Mouse (Mus musculus) 3134 (cell line): Measurements from ENCODE around the gene Prkn.

Experiments used
- DNase-seq: peaks from one replicate; pipeline ENCODE4 v3.0.0-alpha.2; 2011; ENCODE audit warnings: low spot score; ENCODE audit not compliant: insufficient read length; ENCODE audit errors: extremely low read depth

Gene Prkn

DNA sequence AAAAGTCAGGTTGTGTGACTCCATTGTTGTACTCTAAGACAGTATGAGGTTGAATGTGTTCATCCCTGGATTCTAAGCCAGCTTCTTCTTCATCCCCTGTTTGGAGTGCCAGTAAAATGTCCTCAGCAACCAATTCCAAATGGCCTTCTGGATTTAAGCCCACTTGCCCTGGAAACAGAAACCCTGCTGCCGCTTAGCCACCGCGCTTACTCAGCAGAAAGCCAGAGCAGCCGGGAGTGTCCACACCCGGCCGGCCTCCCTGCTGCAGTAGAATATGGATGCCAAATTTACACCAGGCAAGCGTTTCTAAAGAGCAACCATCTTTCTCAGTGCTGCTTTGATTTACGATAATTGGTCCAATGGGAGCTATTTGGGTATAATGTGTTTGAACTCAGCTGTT lies 420.5 kb downstream of the Prkn start:
- DNase-seq, result no peak

DNA sequence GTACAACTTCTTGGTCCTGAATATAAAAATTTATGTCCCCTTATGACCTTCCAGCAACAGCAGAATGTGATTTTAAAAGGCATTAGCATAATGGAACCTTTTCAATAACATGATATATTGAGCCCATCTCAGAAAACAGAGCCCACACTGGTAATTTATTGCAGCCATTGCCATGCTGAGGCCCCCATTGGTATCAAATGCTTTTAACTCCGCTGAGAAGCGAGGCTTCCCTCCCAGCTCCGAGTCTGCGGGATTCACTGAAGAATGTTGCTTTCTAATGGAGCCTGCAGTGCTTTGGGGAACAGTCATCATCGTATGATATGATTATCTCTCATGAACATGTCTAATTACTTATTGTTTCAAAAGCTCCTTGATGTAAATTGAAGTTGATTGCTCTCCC lies 421.5 kb downstream of the Prkn start:
- no peak for DNase-seq

DNA sequence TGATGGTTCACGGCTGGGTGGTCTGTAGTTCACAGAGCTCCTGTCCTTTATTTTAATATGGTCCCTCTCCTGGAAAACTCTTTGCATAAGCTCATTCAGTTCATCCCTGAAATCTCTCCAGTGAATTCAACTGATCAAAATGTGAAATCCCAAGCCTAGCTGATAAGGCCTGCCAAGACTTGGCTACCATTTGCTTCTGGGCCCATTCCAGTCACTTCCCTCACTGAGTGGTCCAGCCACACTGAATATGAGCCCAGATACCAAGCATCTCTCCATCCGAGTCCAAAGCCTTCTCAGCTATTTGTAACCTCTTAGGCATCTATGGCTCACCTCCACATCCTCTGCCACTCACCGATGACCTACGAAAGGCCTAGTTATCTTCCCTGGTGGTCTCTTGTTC lies 427.8 kb downstream of the Prkn start:
- DNase-seq, result no peak

DNA sequence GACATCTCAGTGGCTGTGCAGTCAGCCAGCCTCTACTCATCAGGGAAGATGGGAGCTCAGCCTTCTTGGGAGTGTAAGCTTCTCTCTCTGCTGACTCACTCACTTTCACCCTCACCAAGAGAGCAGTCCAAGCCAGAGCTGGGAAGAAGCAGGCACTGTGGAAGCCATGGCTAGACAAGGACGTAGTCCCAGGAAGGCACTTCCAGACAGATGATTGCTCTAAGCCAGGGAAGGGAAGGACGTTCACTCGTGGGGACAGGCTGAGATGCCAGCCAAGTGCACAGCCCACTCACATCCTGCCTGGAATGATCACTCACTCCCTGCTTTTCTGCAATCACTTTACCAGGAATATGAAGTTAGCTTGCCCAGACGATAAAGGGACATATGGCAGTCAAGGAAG lies 430.0 kb downstream of the Prkn start:
- no peak for DNase-seq

DNA sequence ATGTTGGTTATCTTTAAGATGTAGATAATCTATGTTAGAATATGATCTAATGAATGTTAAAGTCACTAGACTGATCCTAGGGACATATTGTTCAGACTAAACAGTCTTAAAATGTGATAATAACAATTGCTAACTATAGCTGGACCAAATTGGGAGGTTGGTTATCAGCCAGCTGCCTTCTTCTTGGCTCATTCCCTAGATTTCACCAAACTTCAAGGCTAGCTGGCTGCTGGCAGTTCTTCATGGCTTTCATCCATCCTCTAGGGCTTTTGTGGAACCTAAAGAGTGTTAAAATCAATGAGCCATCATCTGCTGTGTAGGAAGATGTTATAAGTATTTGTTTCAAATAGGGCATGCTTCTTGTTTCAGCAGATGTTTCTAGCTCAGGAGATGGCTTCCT lies 431.7 kb downstream of the Prkn start:
- DNase-seq, result no peak

DNA sequence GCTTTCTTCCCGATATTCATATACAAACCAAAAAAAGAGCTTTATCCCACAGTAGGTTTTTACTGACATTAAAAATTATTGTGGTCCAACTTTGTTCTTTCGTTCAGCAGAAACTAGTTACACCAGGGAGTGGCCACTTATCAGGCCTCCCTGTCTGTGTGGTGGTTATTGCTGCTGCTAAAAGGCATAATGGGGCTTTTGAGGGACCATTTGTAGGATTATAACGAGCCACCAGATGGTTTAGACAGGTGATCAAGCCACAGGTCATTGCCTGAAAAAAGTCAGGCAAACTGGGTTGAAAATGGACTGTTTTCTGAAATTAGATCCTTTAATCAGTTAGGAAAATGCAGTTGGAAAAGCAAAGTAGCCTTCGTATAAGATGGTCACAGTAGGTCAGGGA lies 444.1 kb downstream of the Prkn start:
- no peak for DNase-seq

DNA sequence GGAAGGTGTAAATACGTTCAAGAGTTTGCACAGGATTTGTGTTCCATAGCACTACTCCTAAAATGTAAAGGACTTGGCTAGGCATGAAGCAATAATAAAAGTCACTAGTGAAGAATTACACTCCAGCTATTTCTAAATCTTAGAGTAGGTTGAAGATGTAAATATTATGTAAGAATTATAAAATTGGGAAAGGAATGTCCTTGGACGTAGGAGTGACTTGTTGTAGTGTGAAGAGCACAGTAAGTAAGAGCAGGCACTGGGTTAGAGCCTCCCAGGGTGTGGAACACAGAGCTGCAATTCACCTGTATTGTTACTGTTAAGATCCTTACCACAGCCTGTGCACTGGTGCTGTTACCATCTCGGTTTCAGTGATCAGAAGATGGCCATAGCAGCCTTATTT lies 450.0 kb downstream of the Prkn start:
- no peak for DNase-seq

DNA sequence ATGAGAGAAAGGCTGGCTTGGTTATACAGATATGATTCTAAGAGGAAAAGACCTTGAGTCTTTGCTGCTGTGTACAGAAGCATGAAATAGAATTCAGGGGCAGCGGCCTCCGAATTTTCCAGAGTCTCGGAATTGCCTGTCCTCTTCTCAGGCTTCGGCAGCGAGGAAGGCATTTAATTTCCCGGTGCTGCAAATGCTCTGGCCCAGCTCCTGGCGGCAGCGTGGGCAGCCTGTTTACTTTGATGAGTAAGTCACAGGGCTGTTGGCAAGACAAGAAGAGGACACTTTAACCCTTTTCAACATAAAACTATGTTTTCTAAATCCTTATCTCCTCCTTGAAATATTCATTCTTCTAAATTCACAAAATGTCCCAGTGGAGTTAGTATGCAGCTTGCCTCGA lies 462.9 kb downstream of the Prkn start:
- no peak for DNase-seq

DNA sequence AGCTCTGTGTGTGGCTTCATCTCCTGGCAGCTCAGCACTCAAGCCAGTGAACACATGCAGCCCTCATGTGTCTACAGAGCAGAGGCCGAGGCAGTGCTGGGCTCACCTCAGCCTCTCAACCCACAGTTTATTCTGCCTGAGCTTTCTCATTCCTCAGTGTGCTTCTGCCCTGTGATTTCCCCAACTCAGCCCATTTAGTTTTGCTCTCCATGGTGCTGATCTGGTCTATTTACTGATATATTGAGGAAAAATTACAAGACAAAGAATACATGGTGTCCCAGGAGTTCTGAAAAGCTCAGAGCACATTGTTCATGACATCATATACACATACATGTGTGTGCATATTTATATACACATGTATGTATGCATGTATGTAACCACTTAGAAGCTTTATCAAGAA lies 469.7 kb downstream of the Prkn start:
- no peak for DNase-seq

DNA sequence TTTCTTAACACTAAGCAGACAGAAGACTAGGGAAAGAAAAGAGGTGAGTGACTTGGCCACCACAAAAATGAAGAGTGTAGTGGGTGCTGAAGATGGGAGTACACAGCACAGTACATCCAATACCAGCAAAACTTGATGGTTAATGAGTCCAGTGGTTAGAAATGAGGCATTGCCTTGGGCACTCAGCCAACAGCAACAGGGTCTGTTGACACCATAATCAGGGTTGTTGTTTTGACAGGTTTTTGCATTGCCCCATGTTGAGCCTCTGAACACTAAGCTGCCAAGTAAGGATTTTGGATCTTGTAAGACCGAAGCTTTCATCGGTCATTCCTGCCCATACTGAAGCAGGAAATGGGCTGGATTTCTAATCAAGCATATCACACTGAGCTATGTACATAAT lies 474.0 kb downstream of the Prkn start:
- DNase-seq, result no peak

DNA sequence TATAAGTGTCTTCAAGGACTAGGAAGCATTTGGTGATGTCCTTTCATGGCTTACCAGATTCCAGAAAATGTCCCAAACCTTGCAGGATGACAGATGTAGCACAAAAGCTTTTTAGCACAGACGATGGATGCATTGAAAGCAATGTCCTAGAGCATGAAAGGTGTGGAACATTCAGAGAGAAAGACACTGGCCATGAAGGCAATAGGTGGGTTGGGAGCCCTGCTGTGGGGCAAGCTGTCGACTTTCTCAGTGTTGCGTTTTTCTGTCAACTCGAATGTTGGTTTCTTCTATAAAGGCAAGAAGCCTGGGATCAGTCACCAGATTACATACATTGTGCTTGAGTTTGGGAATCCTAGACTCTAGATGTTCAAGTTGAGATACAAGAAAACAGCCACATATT lies 475.5 kb downstream of the Prkn start:
- no peak for DNase-seq

DNA sequence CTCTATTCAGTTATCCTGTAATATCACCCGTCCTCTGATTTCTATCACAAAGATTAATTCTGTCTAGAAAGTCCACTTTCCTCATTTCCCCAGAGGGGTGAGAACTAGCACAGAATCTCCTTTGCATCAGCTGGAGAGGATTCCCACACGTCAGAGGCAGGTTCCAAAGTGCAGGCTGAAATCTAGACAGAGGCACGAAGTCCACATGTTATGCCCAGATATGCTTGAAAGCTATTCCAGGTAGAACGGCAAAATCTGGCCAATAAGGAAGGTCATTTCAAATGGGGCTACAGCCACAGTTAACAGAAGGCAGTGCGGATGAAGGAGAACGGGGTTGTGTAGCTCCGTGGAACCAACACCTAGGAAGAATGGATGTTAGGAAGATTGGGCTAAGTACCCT lies 478.8 kb downstream of the Prkn start:
- DNase-seq, result no peak

DNA sequence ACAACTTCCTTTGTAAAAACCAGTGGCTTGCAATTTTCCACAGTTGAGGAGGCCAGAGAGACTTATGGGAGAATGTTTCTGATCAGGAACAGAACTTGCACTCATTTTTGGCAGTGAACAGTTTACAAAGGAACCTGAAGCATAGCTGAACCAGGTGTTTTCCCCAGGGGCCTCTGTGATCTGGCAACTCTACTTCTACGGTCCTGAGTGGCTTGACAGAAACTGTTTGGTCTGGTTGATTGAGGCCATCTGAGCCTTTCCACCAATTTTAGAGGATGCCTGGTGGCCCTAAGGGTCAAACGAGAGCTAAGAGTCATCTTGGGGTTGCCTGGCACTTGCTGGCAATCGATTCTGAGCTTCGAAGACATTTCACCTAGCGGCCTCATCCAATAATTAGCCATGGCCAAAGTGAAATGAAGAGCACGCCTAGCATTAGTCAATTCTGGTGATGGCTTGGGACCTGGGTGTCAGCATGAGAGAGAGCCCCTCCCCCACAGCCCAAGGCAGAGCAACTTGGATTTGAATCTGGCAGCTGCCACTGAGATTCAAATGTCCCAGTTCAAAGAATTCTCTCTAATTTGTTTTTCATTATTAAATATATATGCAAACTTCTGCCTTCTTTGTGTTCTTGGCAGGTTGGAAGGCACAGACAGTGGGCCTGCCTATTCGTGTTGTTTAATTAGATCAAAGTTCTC lies 479.6 kb downstream of the Prkn start:
- no peak for DNase-seq

DNA sequence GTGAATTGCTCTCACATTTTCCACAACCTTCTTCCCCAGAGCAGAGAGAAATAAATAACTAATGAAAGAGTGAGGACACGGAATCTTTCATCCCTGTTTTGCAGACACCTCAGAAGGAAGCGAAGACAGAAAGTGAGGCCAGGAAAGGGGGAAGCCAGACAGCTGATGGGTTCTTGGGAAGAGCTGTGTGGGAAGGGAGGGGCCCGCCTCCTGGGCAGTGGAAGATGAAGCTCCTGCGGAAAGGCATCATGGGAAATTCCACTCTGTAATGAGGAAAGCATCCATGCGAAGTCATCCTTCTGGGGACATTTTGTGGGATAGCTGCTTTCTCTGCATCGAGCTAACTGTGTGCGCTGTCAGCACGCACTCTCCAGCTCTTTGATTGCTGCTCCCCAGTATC lies 491.9 kb downstream of the Prkn start:
- no peak for DNase-seq

DNA sequence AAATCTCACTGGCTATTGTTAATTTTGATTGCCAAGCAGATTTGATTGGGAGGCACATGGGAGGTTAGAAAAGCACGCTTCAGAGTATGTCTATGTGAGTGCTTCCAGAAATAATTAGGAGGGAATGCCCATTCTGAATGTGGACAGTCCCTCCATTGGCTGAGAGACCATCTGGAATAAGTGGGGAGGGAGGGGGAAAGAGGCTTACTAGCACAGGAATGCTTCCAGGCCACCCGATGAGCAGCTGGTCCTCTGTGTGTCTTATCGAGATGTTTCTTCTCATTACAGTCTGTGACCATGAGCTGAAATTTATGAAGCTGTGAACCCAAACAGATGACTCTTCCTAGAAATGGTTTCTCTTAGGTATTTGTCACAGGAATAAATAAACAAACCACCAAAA lies 493.6 kb downstream of the Prkn start:
- no peak for DNase-seq

DNA sequence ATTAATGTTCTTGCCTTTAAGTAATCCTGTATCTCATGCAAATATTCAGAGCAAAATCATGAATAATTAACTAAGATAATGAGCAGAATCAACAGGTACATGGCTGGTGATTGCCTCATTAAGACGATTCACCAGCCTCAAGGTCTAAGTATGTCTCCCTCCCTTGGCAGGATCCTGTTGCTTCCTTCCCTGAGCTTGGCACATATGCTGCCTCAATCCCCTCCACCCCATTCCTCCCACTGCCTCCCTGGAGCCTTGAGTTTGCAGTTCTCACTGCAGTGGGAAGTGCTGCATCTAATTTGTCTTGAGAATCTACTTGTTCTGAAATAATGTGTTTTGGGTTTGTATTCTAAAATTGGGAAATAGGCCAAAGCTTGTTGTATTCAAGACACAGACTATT lies 496.0 kb downstream of the Prkn start:
- no peak for DNase-seq

DNA sequence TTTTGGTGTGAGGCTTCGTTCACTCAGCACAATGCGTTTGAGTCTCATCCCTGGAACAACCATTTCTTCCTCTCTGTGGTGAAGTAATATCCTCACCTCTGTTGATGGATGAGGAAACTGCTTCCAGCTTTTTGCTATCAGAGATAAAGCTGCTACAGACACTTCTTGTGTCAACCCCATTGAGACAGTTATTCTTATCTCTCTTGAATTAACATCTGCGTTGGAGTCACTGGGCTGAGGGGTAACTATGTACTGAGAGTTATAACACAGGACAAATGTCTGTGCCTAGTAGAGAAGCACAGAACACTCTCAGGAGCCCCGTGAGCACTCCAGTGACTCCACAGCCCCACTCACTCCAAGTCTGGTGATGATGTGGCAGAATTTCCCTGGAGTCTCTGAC lies 500.2 kb downstream of the Prkn start:
- DNase-seq, result no peak

DNA sequence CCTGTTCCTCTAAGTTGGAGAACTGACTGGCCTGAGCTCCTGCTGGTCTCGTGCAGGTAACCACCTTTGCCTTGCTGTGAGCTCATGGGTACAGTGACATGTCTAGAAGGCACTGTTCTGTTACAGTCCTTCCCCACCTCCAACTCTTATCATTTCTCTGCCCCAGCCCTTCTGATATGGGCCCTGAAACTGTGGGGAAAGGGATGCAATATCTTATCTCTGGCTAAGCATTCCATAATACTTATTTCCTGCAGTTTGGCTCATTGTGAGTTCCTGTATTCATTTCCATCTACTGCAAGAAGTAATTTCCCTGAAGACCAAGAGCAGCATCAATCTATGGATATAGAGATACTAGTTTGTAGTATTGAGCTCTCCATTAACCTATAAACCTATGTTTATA lies 506.1 kb downstream of the Prkn start:
- DNase-seq, result no peak

DNA sequence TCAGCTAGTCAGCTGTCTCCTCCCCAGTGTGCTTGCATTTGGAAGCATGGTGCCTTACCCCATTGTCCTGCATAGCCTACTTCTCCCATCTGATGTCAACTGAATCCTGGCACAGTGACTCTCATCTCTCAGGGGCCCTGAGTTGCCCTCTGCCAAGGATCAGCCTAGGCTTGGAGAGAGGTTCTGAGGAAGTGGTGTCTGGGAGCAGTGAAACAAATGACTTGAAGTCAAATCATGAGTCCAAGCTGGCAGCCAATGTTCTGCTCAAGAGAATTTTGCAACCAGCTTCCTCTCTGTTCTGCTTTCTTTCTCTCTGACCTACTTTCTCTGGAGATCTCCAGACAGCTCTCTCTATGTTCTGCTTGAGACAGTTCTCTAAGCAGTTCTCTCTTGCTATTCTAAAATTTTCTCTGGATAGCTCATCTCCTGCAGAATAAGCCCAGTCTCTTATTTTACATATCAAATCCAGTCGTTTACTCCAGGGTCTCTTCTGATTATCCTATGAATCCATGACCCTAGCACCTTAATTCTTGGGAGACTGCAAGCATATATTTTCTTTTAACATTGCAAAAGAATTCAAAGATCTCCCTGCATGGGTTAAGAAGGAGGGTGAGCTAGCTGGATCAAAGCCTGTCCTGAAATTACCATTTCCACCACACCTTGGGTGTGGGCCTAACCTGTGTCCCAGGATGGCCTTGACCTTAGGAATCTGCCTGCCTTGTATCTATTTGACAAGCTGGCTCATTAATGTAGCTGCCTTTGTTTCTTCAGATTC lies 512.8 kb downstream of the Prkn start:
- DNase-seq, result no peak

DNA sequence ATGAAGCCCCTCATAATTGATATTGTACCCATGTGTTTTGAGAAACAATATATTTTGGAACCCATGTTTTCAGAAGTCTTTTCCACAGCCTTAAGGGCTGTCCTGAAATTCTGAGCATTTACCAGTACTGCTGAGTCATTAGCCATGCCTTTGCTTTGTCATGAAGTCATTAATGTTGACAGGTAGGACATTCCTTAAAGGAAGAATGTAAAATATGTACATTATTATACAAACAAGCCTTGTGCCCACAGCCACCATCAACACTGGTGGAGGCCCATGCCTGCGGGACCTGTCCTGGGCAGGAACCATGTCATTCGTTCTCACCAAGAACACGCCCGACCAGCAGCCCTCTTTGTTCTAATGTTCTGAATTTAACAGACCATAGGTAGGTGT lies 513.4 kb downstream of the Prkn start:
- DNase-seq, result no peak

DNA sequence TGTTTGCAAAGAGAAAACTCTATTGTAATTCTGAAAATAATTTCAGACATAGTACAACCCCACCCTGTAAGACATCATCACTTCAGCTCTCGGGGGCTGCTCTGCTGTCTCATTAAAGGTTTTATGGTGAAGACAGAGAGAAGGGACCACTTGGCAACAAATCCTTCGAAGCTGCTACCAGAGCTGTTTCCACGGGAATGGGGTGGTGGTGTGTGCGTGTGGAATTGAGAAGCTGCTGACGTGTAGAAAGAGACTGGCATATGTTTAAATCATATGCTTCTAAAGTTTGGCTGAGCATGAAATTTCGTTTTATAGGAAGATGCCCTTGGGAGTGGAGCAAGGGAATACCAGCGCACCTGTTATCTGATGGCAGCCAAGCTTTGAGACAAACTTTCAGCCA lies 514.2 kb downstream of the Prkn start:
- no peak for DNase-seq

DNA sequence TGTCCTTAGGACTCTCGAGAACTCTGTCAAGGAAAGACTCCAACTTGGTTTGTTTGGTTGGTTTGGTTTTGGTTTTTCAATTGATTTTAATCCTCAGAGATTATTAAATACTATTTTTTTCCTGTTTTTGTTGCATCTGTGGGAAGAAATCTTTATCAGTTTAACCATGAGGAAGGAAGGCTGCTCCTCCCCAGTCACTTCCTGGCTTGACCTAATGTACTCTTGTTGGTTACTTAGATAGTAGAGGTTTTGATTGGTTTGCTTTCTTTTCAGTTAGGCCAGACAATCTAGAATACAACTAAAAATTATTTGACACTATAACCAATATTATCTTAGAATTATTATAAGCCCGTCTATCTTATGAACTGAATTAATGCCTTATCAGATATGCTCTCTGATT lies 535.3 kb downstream of the Prkn start:
- DNase-seq, result no peak
